Mouse (Mus musculus) forebrain, embryonic 14.5 days (tissue): ENCODE measurements around the gene Hk1. TPM values are rescaled to one million over a fixed set of nuclear protein-coding genes. Genes with fewer than 3 reads are reported as not detected.

ENCODE experiments used
- ATAC-seq: fragments of 200-750 bp; cut with Nextera tagmentation; 2 replicates; pipeline ENCODE4 v1.8.0; 2017; ENCODE audit warnings: mild to moderate bottlenecking, moderate library complexity
- DNase-seq: peaks from one replicate; pipeline ENCODE4 v3.0.0-alpha.2; 2015; ENCODE audit warnings: low spot score
- H3K27ac ChIP-seq: fragments of 300-500 bp; sonication (generic); 2 replicates; pipeline ENCODE4 v1.5.1; 2014; ENCODE audit warnings: low read depth, mild to moderate bottlenecking, control low read depth, low read length, moderate library complexity
- H3K27me3 ChIP-seq: fragments of 300-500 bp; sonication (generic); replicated peaks from 2 replicates; pipeline ENCODE4 v1.6.1; 2014; ENCODE audit warnings: low read length, control low read depth, mixed read lengths; ENCODE audit not compliant: control insufficient read depth, insufficient read depth
- H3K36me3 ChIP-seq: fragments of 300-500 bp; sonication (generic); 2 replicates; pipeline ENCODE4 v1.6.1; 2014; ENCODE audit warnings: low read length, control low read depth; ENCODE audit not compliant: control insufficient read depth, insufficient read depth
- H3K4me1 ChIP-seq: fragments of 300-500 bp; sonication (generic); 2 replicates; pipeline ENCODE4 v1.6.1; 2014; ENCODE audit warnings: antibody characterized with exemption, low read length, control low read depth; ENCODE audit not compliant: control insufficient read depth, insufficient read depth
- H3K4me2 ChIP-seq: fragments of 300-500 bp; sonication (generic); 2 replicates; pipeline ENCODE4 v1.6.1; 2014; ENCODE audit warnings: mild to moderate bottlenecking, control low read depth, low read length
- H3K4me3 ChIP-seq: fragments of 300-500 bp; sonication (generic); 2 replicates; pipeline ENCODE4 v1.5.1; 2014; ENCODE audit warnings: low read depth, low read length, control low read depth
- H3K9ac ChIP-seq: fragments of 300-500 bp; sonication (generic); 2 replicates; pipeline ENCODE4 v1.6.1; 2014; ENCODE audit warnings: mild to moderate bottlenecking, low read length, control low read depth, moderate library complexity
- H3K9me3 ChIP-seq: fragments of 300-500 bp; sonication (generic); replicated peaks from 2 replicates; pipeline ENCODE4 v1.6.1; 2016; ENCODE audit warnings: low read length, control low read depth, mixed read lengths; ENCODE audit not compliant: control insufficient read depth
- WGBS: fragments of 180-500 bp; shearing (Covaris S2); extraction: QIAGEN DNeasy Blood & Tissue Kit; methylation state at CpG from one replicate; pipeline ENCODE4 v1.1.7; 2014; 5-methylcytosine and 5-hydroxymethylcytosine counted together
- polyA plus RNA-seq: library from polyadenylated mRNA; unstranded; fragments of >200 nt; fragmentation: Nextera tagmentation; extraction: Ambion mirVana; gene quantifications from 2 replicates; pipeline ENCODE4 v1.2.1, GENCODE M21; 2014

Gene Hk1
- polyA plus RNA-seq, 1 experiment from 2014 or later: 31.0 TPM

DNA sequence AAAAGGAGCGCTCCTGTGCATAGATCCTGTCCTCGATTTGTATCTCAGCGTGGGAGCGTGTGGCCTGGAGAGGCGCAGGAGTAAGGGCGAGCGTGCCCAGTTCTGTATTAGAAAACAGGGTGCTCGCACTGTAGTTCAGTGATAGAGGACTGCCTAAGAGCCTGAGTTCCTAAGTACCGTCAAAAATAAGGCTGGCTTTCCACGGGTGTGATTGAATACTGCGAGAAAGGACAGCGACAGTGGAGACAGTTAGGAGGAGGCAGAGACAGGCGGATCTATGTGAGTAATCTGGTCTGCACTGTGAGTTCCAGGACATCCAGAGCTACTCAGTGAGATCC, 148.3 kb downstream of the Hk1 start:
- no peak for DNase-seq
- Histone ChIP-seq H3K4me3 (peak overlapping the region; percentile 58), H3K9me3 (no peaks in the 10 kb centered on the region), H3K27ac (no peak overlapping the region), H3K27me3 (no peaks in the 10 kb centered on the region), H3K4me1 (peaks cover 5% of the 10 kb centered on the region; the same call in 1 of the 2 replicates), H3K9ac (peak overlapping the region; percentile 37; the same call in 1 of the 2 replicates), H3K36me3 (no peaks in the 10 kb centered on the region), H3K4me2 (peak overlapping the region; percentile 92)
- no peak for ATAC-seq
- WGBS: 2% methylated on average over 13 of the region's 13 CpGs

- ATAC-seq: peak; percentile 98
- no peaks in the 10 kb centered on the region for H3K27me3 ChIP-seq
- H3K27ac ChIP-seq: no peak within 1 kb of the TSS
- H3K9me3 ChIP-seq: no peaks in the 10 kb centered on the region
- peak within 1 kb of the TSS; percentile 92 for H3K4me2 ChIP-seq
- DNase-seq: peak; percentile 93
- peak within 1 kb of the TSS; percentile 66 for H3K9ac ChIP-seq
- WGBS: under 1% methylated on average over 59 of the region's 59 CpGs
- peaks cover 5% of the 10 kb centered on the region; the same call in 1 of the 2 replicates for H3K4me1 ChIP-seq
- H3K36me3 ChIP-seq: no peaks in the 10 kb centered on the region
- H3K4me3 ChIP-seq: peak within 1 kb of the TSS; percentile 58
Observed at GRCm38 (mm10) chr10:62230708-62231394, 148.9 kb downstream of the Hk1 start, which contains the start of gene Tspan15. Gene Tspan15 (minus strand): TSS chr10:62231251.

GRCm38 (mm10) chr10:62228126-62228525, 151.6 kb downstream of the Hk1 start:
- Histone ChIP-seq H3K27ac (no peak overlapping the region), H3K4me2 (no peak overlapping the region), H3K9ac (no peak overlapping the region), H3K4me1 (peaks cover 5% of the 10 kb centered on the region; the same call in 1 of the 2 replicates), H3K36me3 (no peaks in the 10 kb centered on the region), H3K9me3 (no peaks in the 10 kb centered on the region), H3K27me3 (no peaks in the 10 kb centered on the region), H3K4me3 (no peak overlapping the region)
- WGBS: 58% methylated on average over 6 of the region's 6 CpGs
- DNase-seq (no peak), ATAC-seq (no peak)

- H3K4me2 ChIP-seq: no peak overlapping the region
- no peak for ATAC-seq
- H3K27me3 ChIP-seq: no peaks in the 10 kb centered on the region
- H3K27ac ChIP-seq: no peak overlapping the region
- H3K36me3 ChIP-seq: no peaks in the 10 kb centered on the region
- DNase-seq: no peak
- H3K9me3 ChIP-seq: no peaks in the 10 kb centered on the region
- H3K4me1 ChIP-seq: peaks cover 5% of the 10 kb centered on the region; the same call in 1 of the 2 replicates
- no peak overlapping the region for H3K4me3 ChIP-seq
- 75% methylated on average over 7 of the region's 7 CpGs for WGBS
- H3K9ac ChIP-seq: no peak overlapping the region
Observed at GRCm38 (mm10) chr10:62225839-62226238, 153.9 kb downstream of the Hk1 start.

GRCm38 (mm10) chr10:62224231-62224630, 155.5 kb downstream of the Hk1 start:
- Histone ChIP-seq H3K9ac (no peak overlapping the region), H3K4me3 (no peak overlapping the region), H3K4me2 (no peak overlapping the region), H3K9me3 (no peaks in the 10 kb centered on the region), H3K27me3 (no peaks in the 10 kb centered on the region), H3K36me3 (no peaks in the 10 kb centered on the region), H3K4me1 (no peaks in the 10 kb centered on the region), H3K27ac (no peak overlapping the region)
- no peak for DNase-seq
- 87% methylated on average over 6 of the region's 6 CpGs for WGBS
- ATAC-seq: no peak

DNA sequence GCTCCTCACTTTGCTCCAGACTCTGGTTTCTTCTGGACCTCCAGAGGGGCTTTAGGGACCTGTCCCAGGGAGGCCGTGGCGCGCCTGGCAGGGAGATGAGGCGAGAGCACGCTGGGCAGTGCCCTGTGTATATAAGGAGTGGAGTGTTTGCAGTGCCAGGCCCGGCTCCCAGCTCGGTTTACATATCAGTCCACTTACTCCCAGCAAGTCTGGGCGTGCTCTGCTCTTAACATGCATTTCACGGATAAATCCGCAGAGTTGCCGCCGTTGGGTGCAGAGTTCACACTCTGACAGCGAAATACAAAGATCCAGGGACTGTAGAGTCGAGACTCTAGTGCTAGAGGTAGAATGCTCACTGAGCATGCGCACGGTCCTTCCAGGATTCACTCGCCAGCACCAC, 156.9 kb downstream of the Hk1 start:
- H3K4me1 ChIP-seq: no peaks in the 10 kb centered on the region
- no peaks in the 10 kb centered on the region for H3K36me3 ChIP-seq
- no peak overlapping the region for H3K4me2 ChIP-seq
- H3K27ac ChIP-seq: no peak overlapping the region
- H3K4me3 ChIP-seq: no peak overlapping the region
- no peaks in the 10 kb centered on the region for H3K27me3 ChIP-seq
- ATAC-seq (no peak), DNase-seq (no peak)
- no peaks in the 10 kb centered on the region for H3K9me3 ChIP-seq
- 86% methylated on average over 17 of the region's 17 CpGs for WGBS
- H3K9ac ChIP-seq: no peak overlapping the region

GRCm38 (mm10) chr10:62221647-62222046, 158.1 kb downstream of the Hk1 start:
- Histone ChIP-seq H3K4me2 (no peak overlapping the region), H3K9me3 (no peaks in the 10 kb centered on the region), H3K36me3 (no peaks in the 10 kb centered on the region), H3K4me3 (no peak overlapping the region), H3K27ac (no peak overlapping the region), H3K9ac (no peak overlapping the region), H3K4me1 (no peaks in the 10 kb centered on the region), H3K27me3 (no peaks in the 10 kb centered on the region)
- WGBS: 81% methylated on average over 2 of the region's 2 CpGs
- no peak for DNase-seq
- ATAC-seq: no peak

DNA sequence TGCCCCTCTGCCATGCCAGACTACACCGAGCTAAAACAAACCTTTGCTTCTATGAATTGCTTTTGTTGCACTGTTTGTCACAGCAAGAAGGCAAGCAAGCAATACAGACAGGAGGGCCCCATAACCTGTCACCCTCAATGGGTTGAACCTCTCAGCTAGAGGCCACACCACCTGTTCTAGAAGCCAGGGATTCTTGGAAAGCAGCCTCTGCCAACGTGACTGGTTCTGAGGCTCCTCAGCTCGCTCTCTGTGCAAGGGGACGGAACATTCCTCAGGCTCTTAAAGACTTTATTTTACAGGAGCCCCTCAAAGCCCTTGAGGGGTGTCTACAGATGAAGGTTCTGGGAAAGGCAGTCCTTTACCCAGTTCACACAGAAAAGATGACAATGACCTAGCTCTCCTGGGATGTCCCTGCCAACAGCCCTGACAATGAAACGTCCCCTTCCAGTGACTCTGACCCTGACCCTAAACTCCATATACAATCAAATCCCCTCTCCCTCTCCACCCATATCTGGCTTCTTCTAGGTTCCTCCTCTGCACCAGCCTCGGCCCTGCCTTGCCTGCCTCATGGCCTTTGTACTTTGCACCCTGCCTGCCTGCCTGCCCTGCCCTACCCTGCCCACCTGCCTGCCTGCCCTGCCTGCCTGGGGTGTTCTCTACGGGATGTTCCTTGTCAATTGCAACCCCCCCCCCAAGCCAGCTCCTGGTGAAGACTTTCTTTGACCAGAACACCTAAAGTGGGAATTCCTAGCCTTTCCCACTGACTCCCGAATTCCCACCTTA, 158.8 kb downstream of the Hk1 start:
- Histone ChIP-seq H3K4me1 (no peaks in the 10 kb centered on the region), H3K9me3 (no peaks in the 10 kb centered on the region), H3K27ac (no peak overlapping the region), H3K27me3 (no peaks in the 10 kb centered on the region), H3K36me3 (no peaks in the 10 kb centered on the region), H3K4me3 (no peak overlapping the region), H3K9ac (no peak overlapping the region), H3K4me2 (no peak overlapping the region)
- WGBS: 88% methylated on average over 8 of the region's 8 CpGs
- DNase-seq: no peak
- no peak for ATAC-seq
